Mouse (Mus musculus) hindbrain, embryonic 10.5 days (tissue): Measurements from ENCODE around the gene Ltv1. TPM values are rescaled to one million over a fixed set of nuclear protein-coding genes. Genes with fewer than 3 reads are reported as not detected.

ENCODE experiments used
- DNase-seq: peaks from one replicate; pipeline ENCODE4 v3.0.0-alpha.2; 2017; ENCODE audit warnings: low spot score
- H3K27ac ChIP-seq: fragments of 300-500 bp; sonication (generic); 2 replicates; pipeline ENCODE4 v1.5.1; 2016; ENCODE audit warnings: mild to moderate bottlenecking, moderate library complexity
- H3K27me3 ChIP-seq: fragments of 300-500 bp; sonication (generic); 2 replicates; pipeline ENCODE4 v1.6.1; 2016; ENCODE audit warnings: mild to moderate bottlenecking; ENCODE audit not compliant: poor library complexity, insufficient read depth, severe bottlenecking
- H3K36me3 ChIP-seq: fragments of 300-500 bp; sonication (generic); 2 replicates; pipeline ENCODE4 v1.6.1; 2016; ENCODE audit warnings: mild to moderate bottlenecking, moderate library complexity
- H3K4me1 ChIP-seq: fragments of 300-500 bp; sonication (generic); replicated peaks from 2 replicates; pipeline ENCODE4 v1.6.1; 2016; ENCODE audit warnings: mild to moderate bottlenecking
- H3K4me3 ChIP-seq: fragments of 300-500 bp; sonication (generic); 2 replicates; pipeline ENCODE4 v1.5.1; 2016; ENCODE audit warnings: mild to moderate bottlenecking, moderate library complexity
- H3K9me3 ChIP-seq: fragments of 300-500 bp; sonication (generic); 2 replicates; pipeline ENCODE4 v1.6.1; 2016; ENCODE audit warnings: mild to moderate bottlenecking, moderate library complexity
- WGBS: fragments of 180-500 bp; shearing (Covaris S2); methylation state at CpG from one replicate; pipeline ENCODE4 v1.1.7; 2016; 5-methylcytosine and 5-hydroxymethylcytosine counted together
- polyA plus RNA-seq: library from polyadenylated mRNA; unstranded; fragments of >200 nt; fragmentation: Nextera tagmentation; extraction: Ambion mirVana; gene quantifications from 2 replicates; pipeline ENCODE4 v1.2.1, GENCODE M21; 2016

Gene Ltv1
- 56.2 and 66.4 TPM in 2 replicates for polyA plus RNA-seq

- under 1% methylated on average over 43 of the region's 43 CpGs for WGBS
- DNase-seq: peak; percentile 94
- Histone ChIP-seq H3K27ac (peak within 1 kb of the TSS; percentile 90), H3K9me3 (no peaks in the 10 kb centered on the region), H3K4me3 (peak within 1 kb of the TSS; percentile 88), H3K4me1 (peaks cover 9% of the 10 kb centered on the region), H3K27me3 (no peaks in the 10 kb centered on the region), H3K36me3 (peaks cover 34% of the 10 kb centered on the region)
These were observed at the start of gene Ltv1 for GRCm38 (mm10) chr10:13192731-13193351. Gene Ltv1 (minus strand): TSS chr10:13193168.

- no peak overlapping the region for H3K4me3 ChIP-seq
- H3K9me3 ChIP-seq: no peaks in the 10 kb centered on the region
- no peak for DNase-seq
- 82% methylated on average over 4 of the region's 4 CpGs for WGBS
- no peaks in the 10 kb centered on the region for H3K27me3 ChIP-seq
- H3K36me3 ChIP-seq: peaks cover 23% of the 10 kb centered on the region; the same call in 1 of the 2 replicates
- no peak overlapping the region for H3K27ac ChIP-seq
- no peaks in the 10 kb centered on the region for H3K4me1 ChIP-seq
These were observed 47.5 kb upstream of the Ltv1 start for GRCm38 (mm10) chr10:13240431-13240830.

GRCm38 (mm10) chr10:13238188-13238587 lies 45.2 kb upstream of the Ltv1 start:
- H3K27me3 ChIP-seq: no peaks in the 10 kb centered on the region

GRCm38 (mm10) chr10:13236866-13237265 lies 43.9 kb upstream of the Ltv1 start:
- Histone ChIP-seq H3K27ac (no peak overlapping the region), H3K9me3 (no peaks in the 10 kb centered on the region), H3K27me3 (no peaks in the 10 kb centered on the region), H3K4me3 (no peak overlapping the region), H3K4me1 (peaks cover 24% of the 10 kb centered on the region), H3K36me3 (peaks cover 10% of the 10 kb centered on the region; the same call in 1 of the 2 replicates)
- no peak for DNase-seq
- 88% methylated on average over 5 of the region's 5 CpGs for WGBS

More at GRCm38 (mm10) chr10:13238188-13238587, 45.2 kb upstream of the Ltv1 start:
- Histone ChIP-seq H3K4me3 (no peak overlapping the region), H3K27ac (no peak overlapping the region), H3K36me3 (peaks cover 10% of the 10 kb centered on the region; the same call in 1 of the 2 replicates), H3K9me3 (no peaks in the 10 kb centered on the region), H3K4me1 (peaks cover 11% of the 10 kb centered on the region)
- no peak for DNase-seq
- 84% methylated on average over 4 of the region's 4 CpGs for WGBS

GRCm38 (mm10) chr10:13234503-13234902 lies 41.5 kb upstream of the Ltv1 start:
- no peak for DNase-seq
- WGBS: 60% methylated on average over 3 of the region's 3 CpGs

GRCm38 (mm10) chr10:13233941-13234340 lies 41.0 kb upstream of the Ltv1 start:
- no peak overlapping the region for H3K27ac ChIP-seq
- H3K4me1 ChIP-seq: peaks cover 28% of the 10 kb centered on the region
- DNase-seq: no peak
- no peak overlapping the region for H3K4me3 ChIP-seq
- peaks cover 6% of the 10 kb centered on the region; the same call in 1 of the 2 replicates for H3K36me3 ChIP-seq
- H3K9me3 ChIP-seq: no peaks in the 10 kb centered on the region
- 71% methylated on average over 10 of the region's 10 CpGs for WGBS
- H3K27me3 ChIP-seq: no peaks in the 10 kb centered on the region

More at GRCm38 (mm10) chr10:13234503-13234902, 41.5 kb upstream of the Ltv1 start:
- Histone ChIP-seq H3K9me3 (no peaks in the 10 kb centered on the region), H3K4me3 (no peak overlapping the region), H3K27ac (no peak overlapping the region), H3K4me1 (peaks cover 28% of the 10 kb centered on the region), H3K36me3 (peaks cover 10% of the 10 kb centered on the region; the same call in 1 of the 2 replicates), H3K27me3 (no peaks in the 10 kb centered on the region)

- 29% methylated on average over 2 of the region's 2 CpGs for WGBS
- Histone ChIP-seq H3K36me3 (0 out of 2 replicates have a peak, but pooled peaks cover 6% of the 10 kb centered on the region), H3K27ac (peak overlapping the region; percentile 73)
These were observed 40.2 kb upstream of the Ltv1 start for GRCm38 (mm10) chr10:13233143-13233622.

GRCm38 (mm10) chr10:13232443-13233142 lies 39.6 kb upstream of the Ltv1 start:
- Histone ChIP-seq H3K27me3 (no peaks in the 10 kb centered on the region), H3K9me3 (no peaks in the 10 kb centered on the region), H3K4me1 (peaks cover 28% of the 10 kb centered on the region), H3K4me3 (no peak overlapping the region), H3K27ac (peak overlapping the region; percentile 73), H3K36me3 (0 out of 2 replicates have a peak, but pooled peaks cover 6% of the 10 kb centered on the region)
- DNase-seq: peak; percentile 35
- WGBS: 43% methylated on average over 9 of the region's 9 CpGs

More at GRCm38 (mm10) chr10:13233143-13233622, 40.2 kb upstream of the Ltv1 start:
- H3K27me3 ChIP-seq: no peaks in the 10 kb centered on the region
- no peaks in the 10 kb centered on the region for H3K9me3 ChIP-seq
- peaks cover 28% of the 10 kb centered on the region for H3K4me1 ChIP-seq
- no peak for DNase-seq
- no peak overlapping the region for H3K4me3 ChIP-seq

GRCm38 (mm10) chr10:13230716-13231115 lies 37.7 kb upstream of the Ltv1 start:
- 92% methylated on average over 7 of the region's 7 CpGs for WGBS
- no peak overlapping the region for H3K4me3 ChIP-seq
- no peak for DNase-seq

GRCm38 (mm10) chr10:13225377-13226063 lies 32.6 kb upstream of the Ltv1 start:
- no peak for DNase-seq
- H3K27ac ChIP-seq: no peak overlapping the region
- peaks cover 20% of the 10 kb centered on the region; the same call in 1 of the 2 replicates for H3K36me3 ChIP-seq
- no peaks in the 10 kb centered on the region for H3K9me3 ChIP-seq
- no peaks in the 10 kb centered on the region for H3K4me1 ChIP-seq
- no peak overlapping the region for H3K4me3 ChIP-seq
- no peaks in the 10 kb centered on the region for H3K27me3 ChIP-seq
- WGBS: 85% methylated on average over 7 of the region's 7 CpGs

More at GRCm38 (mm10) chr10:13230716-13231115, 37.7 kb upstream of the Ltv1 start:
- no peaks in the 10 kb centered on the region for H3K27me3 ChIP-seq
- H3K4me1 ChIP-seq: peaks cover 28% of the 10 kb centered on the region
- 0 out of 2 replicates have a peak, but pooled peaks cover 6% of the 10 kb centered on the region for H3K36me3 ChIP-seq
- no peaks in the 10 kb centered on the region for H3K9me3 ChIP-seq
- no peak overlapping the region for H3K27ac ChIP-seq

- Histone ChIP-seq H3K27ac (no peak overlapping the region), H3K9me3 (no peaks in the 10 kb centered on the region), H3K36me3 (peaks cover 14% of the 10 kb centered on the region; the same call in 1 of the 2 replicates), H3K4me3 (no peak overlapping the region), H3K4me1 (peaks cover 7% of the 10 kb centered on the region), H3K27me3 (no peaks in the 10 kb centered on the region)
- no peak for DNase-seq
- WGBS: 88% methylated on average over 3 of the region's 3 CpGs
These were observed 29.2 kb upstream of the Ltv1 start for GRCm38 (mm10) chr10:13222135-13222534.

GRCm38 (mm10) chr10:13220061-13220460 lies 27.1 kb upstream of the Ltv1 start:
- H3K36me3 ChIP-seq: peaks cover 14% of the 10 kb centered on the region; the same call in 1 of the 2 replicates
- H3K27ac ChIP-seq: no peak overlapping the region
- WGBS: 76% methylated on average over 1 of the region's 1 CpGs
- no peak for DNase-seq
- no peaks in the 10 kb centered on the region for H3K27me3 ChIP-seq
- peaks cover 7% of the 10 kb centered on the region for H3K4me1 ChIP-seq
- no peak overlapping the region for H3K4me3 ChIP-seq
- H3K9me3 ChIP-seq: no peaks in the 10 kb centered on the region
